ENCODE assay signal across 22 mouse cellular contexts in the genomic region with DNA sequence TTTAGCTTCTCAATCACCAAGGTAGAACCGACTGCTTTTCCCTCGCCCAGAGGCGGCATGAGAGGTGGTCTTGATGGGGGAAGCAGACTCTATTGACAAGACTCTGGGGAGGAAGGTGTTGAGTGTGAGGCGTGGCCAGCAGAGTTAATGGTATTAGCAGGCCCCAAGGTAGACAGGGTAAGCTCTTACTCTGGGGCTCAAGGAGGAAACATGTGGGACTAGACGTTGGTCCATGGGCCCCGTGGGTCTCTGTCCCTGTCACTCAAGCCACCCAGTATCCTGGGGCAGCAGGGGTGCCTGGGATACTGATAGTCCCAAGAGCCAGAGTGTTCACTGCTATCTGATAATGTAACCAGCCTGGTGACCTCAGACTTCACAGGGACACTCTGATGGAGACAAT. TPM values are rescaled to one million over a fixed set of nuclear protein-coding genes. Genes with fewer than 3 reads are reported as not detected.
DNase-seq lines count a peak whose midpoint lies in the region; ATAC-seq lines count a peak whose summit lies in the region.
"Had no signal": no experiment of that assay in that cellular context is flagged by ENCODE, and none has a peak within 500 bp of the region (broad histone marks: within the 10 kb centered on the region; RNA-seq: fewer than 3 reads in every experiment).

No protein-coding gene starts in this region.

- no peak overlapping the region for H3K9ac ChIP-seq in limb, embryonic 12.5 days (replicated peaks)
- H3K9ac ChIP-seq in limb, embryonic 13.5 days = no peak overlapping the region
- H3K9ac ChIP-seq: embryonic facial prominence, embryonic 12.5 days; embryonic facial prominence, embryonic 15.5 days; hindbrain, embryonic 13.5 days had no signal

- WGBS in heart, embryonic 10.5 days = 49% methylated on average over 6 of the region's 6 CpGs
- WGBS in limb, embryonic 12.5 days = 58% methylated on average over 6 of the region's 6 CpGs
- 82% methylated on average over 6 of the region's 6 CpGs for WGBS in limb, embryonic 10.5 days
- 57% methylated on average over 6 of the region's 6 CpGs for WGBS in limb, embryonic 13.5 days

- 0 out of 2 replicates have a peak, but pooled peaks cover under 1% of the 10 kb centered on the region for H3K27me3 ChIP-seq in heart, embryonic 10.5 days (ENCODE audit: insufficient read depth, poor library complexity, severe bottlenecking)
- H3K27me3 ChIP-seq in limb, embryonic 12.5 days = peaks cover 2% of the 10 kb centered on the region; the same call in 1 of the 2 replicates
- H3K27me3 ChIP-seq in limb, embryonic 10.5 days (ENCODE audit: low read depth, poor library complexity, severe bottlenecking) = no peaks in the 10 kb centered on the region
- peaks cover 4% of the 10 kb centered on the region for H3K27me3 ChIP-seq in limb, embryonic 13.5 days
- H3K27me3 ChIP-seq: embryonic facial prominence, embryonic 12.5 days; embryonic facial prominence, embryonic 15.5 days; hindbrain, embryonic 13.5 days; Patski had no signal

- intact Hi-C loops in heart, postnatal 10 days (cut with DNase I) = no loop called here

- H3K27ac ChIP-seq in heart, embryonic 10.5 days = peak overlapping the region; percentile 62; the same call in 1 of the 2 replicates
- no peak overlapping the region for H3K27ac ChIP-seq in limb, embryonic 12.5 days
- H3K27ac ChIP-seq in limb, embryonic 10.5 days = no peak overlapping the region
- no peak overlapping the region for H3K27ac ChIP-seq in limb, embryonic 13.5 days
- H3K27ac ChIP-seq: embryonic facial prominence, embryonic 12.5 days; embryonic facial prominence, embryonic 15.5 days; heart, adult 2 months; hindbrain, embryonic 13.5 days had no signal

- peak; percentile 38; the same call in 1 of the 2 replicates for ATAC-seq in limb, embryonic 12.5 days (ENCODE audit: insufficient number of reproducible peaks, insufficient read depth, low FRiP score, low TSS enrichment, low read depth)
- 0 out of 2 replicates have a peak, but pooled peaks have one; percentile 51 for ATAC-seq in limb, embryonic 13.5 days (ENCODE audit: low FRiP score, low read depth)
- ATAC-seq: forebrain, embryonic 14.5 days; intestine, postnatal 0 days; Patski had no signal

- no peaks in the 10 kb centered on the region for H3K9me3 ChIP-seq in heart, embryonic 10.5 days
- H3K9me3 ChIP-seq in limb, embryonic 12.5 days = no peaks in the 10 kb centered on the region
- H3K9me3 ChIP-seq in limb, embryonic 10.5 days (replicated peaks) = no peaks in the 10 kb centered on the region
- no peaks in the 10 kb centered on the region for H3K9me3 ChIP-seq in limb, embryonic 13.5 days
- H3K9me3 ChIP-seq: embryonic facial prominence, embryonic 12.5 days; embryonic facial prominence, embryonic 15.5 days; G1E; hindbrain, embryonic 13.5 days had no signal

- H3K36me3 ChIP-seq in heart, embryonic 10.5 days = no peaks in the 10 kb centered on the region
- no peaks in the 10 kb centered on the region for H3K36me3 ChIP-seq in limb, embryonic 12.5 days
- no peaks in the 10 kb centered on the region for H3K36me3 ChIP-seq in limb, embryonic 10.5 days
- H3K36me3 ChIP-seq in limb, embryonic 13.5 days = no peaks in the 10 kb centered on the region
- H3K36me3 ChIP-seq: embryonic facial prominence, embryonic 12.5 days; embryonic facial prominence, embryonic 15.5 days; G1E; hindbrain, embryonic 13.5 days had no signal

- no peak overlapping the region for H3K4me2 ChIP-seq in limb, embryonic 12.5 days
- no peak overlapping the region for H3K4me2 ChIP-seq in limb, embryonic 13.5 days (replicated peaks)
- H3K4me2 ChIP-seq: embryonic facial prominence, embryonic 12.5 days; embryonic facial prominence, embryonic 15.5 days; heart, embryonic 11.5 days; hindbrain, embryonic 13.5 days had no signal

- DNase-seq in heart, embryonic 10.5 days (ENCODE audit: low spot score) = no peak
- DNase-seq in heart, postnatal 10 days = no peak
- DNase-seq in limb, embryonic 10.5 days (ENCODE audit: low spot score) = no peak
- DNase-seq in layer of hippocampus, postnatal 14 days (ENCODE audit: low spot score in 2 of 2) = no peak
- DNase-seq: adrenal gland, postnatal 10 days; B cell, adult 2 months; cerebellum, adult 18-20 months; cerebellum, adult 9-10 months; cerebellum, postnatal 14 days; gastrocnemius, postnatal 25 days; heart, adult 2 months; heart, postnatal 4 days had no signal

- H3K4me3 ChIP-seq in heart, embryonic 10.5 days = no peak overlapping the region
- no peak overlapping the region for H3K4me3 ChIP-seq in limb, embryonic 12.5 days (replicated peaks)
- H3K4me3 ChIP-seq in limb, embryonic 10.5 days = no peak overlapping the region
- H3K4me3 ChIP-seq in limb, embryonic 13.5 days = no peak overlapping the region
- H3K4me3 ChIP-seq: embryonic facial prominence, embryonic 12.5 days; embryonic facial prominence, embryonic 15.5 days; heart, adult 2 months; hindbrain, embryonic 13.5 days had no signal

- H3K4me1 ChIP-seq in heart, embryonic 10.5 days = peaks cover 28% of the 10 kb centered on the region
- peaks cover 23% of the 10 kb centered on the region for H3K4me1 ChIP-seq in limb, embryonic 12.5 days (replicated peaks)
- H3K4me1 ChIP-seq in limb, embryonic 10.5 days = peaks cover 34% of the 10 kb centered on the region
- H3K4me1 ChIP-seq in limb, embryonic 13.5 days = peaks cover 21% of the 10 kb centered on the region
- H3K4me1 ChIP-seq: embryonic facial prominence, embryonic 12.5 days; embryonic facial prominence, embryonic 15.5 days had no signal

RNA-seq across cellular contexts. Expression of a gene that starts 26.0 kb away (rescaled TPM):
- polyA plus RNA-seq in heart, embryonic 10.5 days (2016; fragmentation: Nextera tagmentation; extraction: Ambion mirVana) = 64.2 and 67.0 TPM in 2 replicates
- 10 to 100 TPM; 54.1 to 63.4 TPM for total RNA-seq in heart, postnatal 10 days (2021)
- 16.4 and 16.9 TPM in 2 replicates for polyA plus RNA-seq in limb, embryonic 12.5 days (2016; fragmentation: Nextera tagmentation; extraction: Ambion mirVana)
- polyA plus RNA-seq in limb, embryonic 10.5 days (2016; fragmentation: Nextera tagmentation; extraction: Ambion mirVana) = 9.9 and 13.4 TPM in 2 replicates
- 17.2 and 19.5 TPM in 2 replicates for polyA plus RNA-seq in limb, embryonic 13.5 days (2015; fragmentation: Nextera tagmentation; extraction: Ambion mirVana)
- 10 to 100 TPM; 46.6 to 52.3 TPM for total RNA-seq in layer of hippocampus, postnatal 14 days (2021)
